Mouse (Mus musculus) heart, embryonic 16.5 days (tissue): ENCODE measurements around the gene Auts2. TPM values are rescaled to one million over a fixed set of nuclear protein-coding genes. Genes with fewer than 3 reads are reported as not detected.

Experiments
- ATAC-seq: fragments of 200-750 bp; cut with Nextera tagmentation; replicated peaks from 2 replicates; pipeline ENCODE4 v1.8.0; 2017; ENCODE audit warnings: moderate number of reproducible peaks; ENCODE audit not compliant: insufficient read depth, low FRiP score; ENCODE audit errors: extremely low read depth
- H3K27ac ChIP-seq: fragments of 300-500 bp; sonication (generic); 2 replicates; pipeline ENCODE4 v1.5.1; 2014; ENCODE audit warnings: mild to moderate bottlenecking, low read length, control low read depth, moderate library complexity
- H3K27me3 ChIP-seq: fragments of 300-500 bp; sonication (generic); 2 replicates; pipeline ENCODE4 v1.6.1; 2014; ENCODE audit warnings: low read length, mixed read lengths; ENCODE audit not compliant: control insufficient read depth, insufficient read depth
- H3K36me3 ChIP-seq: fragments of 300-500 bp; sonication (generic); 2 replicates; pipeline ENCODE4 v1.6.1; 2014; ENCODE audit not compliant: control insufficient read depth, insufficient read depth
- H3K4me1 ChIP-seq: fragments of 300-500 bp; sonication (generic); 2 replicates; pipeline ENCODE4 v1.6.1; 2014; ENCODE audit warnings: low read length, mixed read lengths; ENCODE audit not compliant: control insufficient read depth, insufficient read depth
- H3K4me2 ChIP-seq: fragments of 300-500 bp; sonication (generic); 2 replicates; pipeline ENCODE4 v1.6.1; 2014; ENCODE audit warnings: low read depth, mild to moderate bottlenecking, control low read depth, low read length
- H3K4me3 ChIP-seq: fragments of 300-500 bp; sonication (generic); 2 replicates; pipeline ENCODE4 v1.5.1; 2014; ENCODE audit warnings: mild to moderate bottlenecking, control low read depth, low read length
- H3K9ac ChIP-seq: fragments of 300-500 bp; sonication (generic); 2 replicates; pipeline ENCODE4 v1.6.1; 2014; ENCODE audit warnings: low read length, control low read depth
- H3K9me3 ChIP-seq: fragments of 300-500 bp; sonication (generic); replicated peaks from 2 replicates; pipeline ENCODE4 v1.6.1; 2016; ENCODE audit warnings: low read length; ENCODE audit not compliant: control insufficient read depth
- WGBS: fragments of 180-500 bp; shearing (Covaris S2); extraction: QIAGEN DNeasy Blood & Tissue Kit; methylation state at CpG from one replicate; pipeline ENCODE4 v1.1.7; 2014; 5-methylcytosine and 5-hydroxymethylcytosine counted together
- polyA plus RNA-seq: library from polyadenylated mRNA; unstranded; fragments of >200 nt; fragmentation: Nextera tagmentation; extraction: Ambion mirVana; gene quantifications from 2 replicates; pipeline ENCODE4 v1.2.1, GENCODE M21; 2015

Gene Auts2
- polyA plus RNA-seq, 1 experiment from 2014 or later, result 16.3 TPM

DNA sequence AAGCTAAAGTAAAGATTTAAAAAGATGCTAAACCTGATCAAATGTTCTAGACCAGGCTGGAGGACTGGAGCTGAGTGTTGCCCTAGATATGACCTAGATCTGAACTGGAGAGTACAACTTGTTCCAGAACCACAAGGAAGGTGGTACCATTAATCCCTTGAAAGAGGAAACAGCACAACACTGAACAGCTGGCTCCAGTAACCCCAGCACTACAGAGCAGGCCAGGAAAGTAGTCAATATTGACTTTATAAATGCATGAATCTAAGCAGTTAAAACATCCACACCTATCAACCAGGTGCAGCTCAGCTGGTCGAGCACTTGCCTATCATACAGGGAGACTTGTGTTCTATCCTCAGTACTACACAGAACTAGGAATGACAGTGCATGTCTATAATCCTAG is 281.4 kb downstream of the Auts2 start:
- H3K4me2 ChIP-seq, result no peak overlapping the region
- ATAC-seq, result no peak
- H3K9ac ChIP-seq, result no peak overlapping the region
- H3K9me3 ChIP-seq, result no peaks in the 10 kb centered on the region
- no peak overlapping the region for H3K4me3 ChIP-seq
- H3K4me1 ChIP-seq, result peaks cover 9% of the 10 kb centered on the region
- WGBS, result 74% methylated on average over 1 of the region's 1 CpGs
- no peaks in the 10 kb centered on the region for H3K27me3 ChIP-seq
- H3K27ac ChIP-seq, result no peak overlapping the region
- no peaks in the 10 kb centered on the region for H3K36me3 ChIP-seq

DNA sequence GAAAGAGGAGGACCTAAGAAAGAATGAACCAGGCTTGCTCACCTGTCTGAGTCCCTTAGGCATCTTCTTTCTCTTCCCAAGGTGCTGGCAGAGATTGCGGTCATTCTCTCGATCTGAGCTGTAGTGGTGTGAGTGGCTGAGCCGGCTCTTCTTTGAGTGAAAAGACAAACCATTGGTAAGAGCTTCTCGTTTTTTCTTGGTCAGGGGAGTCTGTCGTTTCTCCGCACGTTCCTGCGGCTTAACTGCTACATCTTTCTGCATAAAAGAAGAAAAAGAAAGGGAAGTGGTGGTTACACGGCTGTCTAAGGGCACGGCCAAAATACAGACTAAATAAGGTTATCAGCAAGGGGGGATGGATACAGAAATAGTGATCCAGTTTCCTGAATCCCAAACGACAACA is 284.3 kb downstream of the Auts2 start:
- Histone ChIP-seq H3K4me1 (no peaks in the 10 kb centered on the region; the same call in 1 of the 2 replicates), H3K27me3 (no peaks in the 10 kb centered on the region), H3K27ac (no peak overlapping the region), H3K4me2 (no peak overlapping the region), H3K9me3 (no peaks in the 10 kb centered on the region), H3K36me3 (no peaks in the 10 kb centered on the region), H3K4me3 (no peak overlapping the region), H3K9ac (no peak overlapping the region)
- 86% methylated on average over 11 of the region's 11 CpGs for WGBS
- no peak for ATAC-seq

DNA sequence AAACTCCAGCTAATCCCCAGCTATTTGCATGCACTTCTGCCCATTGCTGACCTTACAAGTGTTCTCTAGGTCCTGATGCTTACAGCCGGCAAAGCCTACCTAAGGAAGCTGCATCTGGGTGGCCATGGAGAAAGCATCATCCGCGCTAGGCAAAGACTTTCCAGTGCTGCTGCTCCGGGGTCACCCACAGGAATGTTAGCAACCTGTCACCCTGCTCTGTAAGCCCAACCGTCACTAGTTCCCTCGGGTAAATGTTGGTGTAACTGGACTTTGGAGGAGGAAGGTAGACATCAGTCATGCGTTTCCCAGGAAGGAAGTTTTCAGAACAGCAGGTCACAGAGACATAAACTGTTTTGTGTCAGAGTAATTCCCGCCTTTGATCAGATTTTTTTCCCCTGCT is 287.6 kb downstream of the Auts2 start:
- no peak overlapping the region for H3K4me3 ChIP-seq
- 73% methylated on average over 8 of the region's 8 CpGs for WGBS
- H3K4me2 ChIP-seq, result no peak overlapping the region
- ATAC-seq, result no peak
- no peaks in the 10 kb centered on the region for H3K27me3 ChIP-seq
- no peak overlapping the region for H3K9ac ChIP-seq
- H3K27ac ChIP-seq, result no peak overlapping the region
- no peaks in the 10 kb centered on the region for H3K4me1 ChIP-seq
- no peaks in the 10 kb centered on the region for H3K9me3 ChIP-seq
- H3K36me3 ChIP-seq, result no peaks in the 10 kb centered on the region

DNA sequence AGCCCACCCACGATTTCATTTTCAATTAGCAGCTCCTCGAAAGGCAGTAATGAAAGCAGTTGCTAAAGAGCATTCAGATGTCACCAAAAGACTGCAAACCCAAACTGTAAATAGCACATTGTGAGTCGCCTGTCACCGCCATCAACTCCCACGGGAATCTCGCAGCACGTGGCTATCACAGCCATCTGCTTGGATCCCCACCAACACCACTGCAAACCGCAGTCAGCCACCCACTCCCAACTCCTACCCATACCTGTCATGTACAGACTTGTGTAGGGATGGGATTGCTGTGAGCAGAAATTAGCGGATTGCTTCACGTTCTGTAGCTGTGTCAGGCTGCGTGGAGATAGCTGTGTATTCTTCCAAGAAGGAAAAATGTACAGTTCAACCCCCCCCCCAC is 293.6 kb downstream of the Auts2 start:
- no peak for ATAC-seq
- Histone ChIP-seq H3K36me3 (no peaks in the 10 kb centered on the region), H3K4me1 (peaks cover 10% of the 10 kb centered on the region), H3K4me3 (no peak overlapping the region), H3K9me3 (no peaks in the 10 kb centered on the region), H3K27ac (no peak overlapping the region), H3K4me2 (no peak overlapping the region), H3K9ac (no peak overlapping the region), H3K27me3 (no peaks in the 10 kb centered on the region)
- 58% methylated on average over 11 of the region's 11 CpGs for WGBS

DNA sequence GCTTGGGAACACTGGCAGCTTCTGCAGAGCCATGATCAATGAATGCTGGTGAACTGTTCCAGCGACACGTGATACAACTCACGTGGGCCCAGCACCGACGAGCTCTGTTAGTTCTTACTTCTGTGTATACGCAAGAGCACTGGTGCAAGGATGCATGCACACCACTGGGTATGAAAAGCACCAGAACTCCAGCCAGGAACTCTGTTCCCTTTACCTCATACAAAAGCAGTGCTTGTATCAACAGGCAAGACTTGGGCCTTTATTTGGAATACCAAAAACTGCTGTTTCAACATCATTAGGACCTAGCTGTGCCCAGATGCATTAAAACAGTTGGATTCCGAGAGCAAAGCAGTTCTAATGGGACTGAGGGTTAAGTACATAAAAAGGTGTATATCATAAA is 295.1 kb downstream of the Auts2 start:
- WGBS, result 76% methylated on average over 7 of the region's 7 CpGs
- ATAC-seq, result no peak

DNA sequence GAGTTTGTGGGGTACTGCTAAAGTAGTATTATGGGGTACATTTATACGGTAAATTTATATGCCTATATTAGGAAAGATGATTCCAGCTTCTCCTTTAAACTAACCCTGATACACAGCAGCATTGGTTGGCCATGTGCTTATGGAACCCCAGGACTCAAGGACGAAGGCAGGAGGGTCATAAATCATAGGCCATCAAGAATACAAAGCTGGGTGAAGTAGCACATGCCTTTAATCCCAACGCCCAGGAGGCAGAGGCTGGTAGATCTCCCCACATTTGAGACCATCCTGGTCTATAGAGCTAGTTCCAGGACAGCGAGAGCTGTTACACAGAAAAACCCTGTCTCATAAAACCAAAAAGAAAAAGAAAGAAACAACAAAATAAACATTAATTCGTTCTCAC is 307.7 kb downstream of the Auts2 start:
- H3K36me3 ChIP-seq, result no peaks in the 10 kb centered on the region
- H3K27me3 ChIP-seq, result no peaks in the 10 kb centered on the region
- WGBS, result 86% methylated on average over 5 of the region's 5 CpGs
- H3K4me2 ChIP-seq, result no peak overlapping the region
- peaks cover 5% of the 10 kb centered on the region; the same call in 1 of the 2 replicates for H3K4me1 ChIP-seq
- H3K9me3 ChIP-seq, result no peaks in the 10 kb centered on the region
- no peak overlapping the region for H3K27ac ChIP-seq
- no peak overlapping the region for H3K4me3 ChIP-seq
- no peak for ATAC-seq
- no peak overlapping the region for H3K9ac ChIP-seq

More for the DNA sequence above, 295.1 kb downstream of the Auts2 start:
- no peaks in the 10 kb centered on the region for H3K9me3 ChIP-seq
- peaks cover 10% of the 10 kb centered on the region for H3K4me1 ChIP-seq
- H3K4me2 ChIP-seq, result no peak overlapping the region
- H3K4me3 ChIP-seq, result no peak overlapping the region
- no peak overlapping the region for H3K9ac ChIP-seq
- H3K36me3 ChIP-seq, result no peaks in the 10 kb centered on the region
- no peak overlapping the region for H3K27ac ChIP-seq
- no peaks in the 10 kb centered on the region for H3K27me3 ChIP-seq

DNA sequence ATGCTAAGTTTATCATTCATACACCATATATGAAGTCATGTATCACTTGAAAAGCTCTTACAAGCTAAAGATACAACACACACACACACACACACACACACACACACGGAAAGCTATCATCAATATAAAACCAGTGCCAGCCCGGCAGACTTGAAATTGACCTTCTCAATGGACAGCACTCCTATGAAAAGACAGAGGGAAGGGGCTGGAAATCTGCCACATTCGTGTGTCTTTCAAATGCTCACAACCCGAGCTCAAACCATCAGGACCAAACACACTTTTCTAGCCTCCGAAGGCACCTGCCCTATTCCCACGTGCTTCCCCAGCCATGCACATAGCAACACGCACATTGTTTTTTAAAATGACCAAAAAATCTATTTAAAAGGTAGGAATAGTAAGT is 308.7 kb downstream of the Auts2 start:
- Histone ChIP-seq H3K9me3 (no peaks in the 10 kb centered on the region), H3K36me3 (no peaks in the 10 kb centered on the region), H3K9ac (no peak overlapping the region), H3K27ac (no peak overlapping the region), H3K4me3 (no peak overlapping the region), H3K4me1 (peaks cover 14% of the 10 kb centered on the region), H3K27me3 (no peaks in the 10 kb centered on the region), H3K4me2 (no peak overlapping the region)
- 75% methylated on average over 7 of the region's 7 CpGs for WGBS
- no peak for ATAC-seq

DNA sequence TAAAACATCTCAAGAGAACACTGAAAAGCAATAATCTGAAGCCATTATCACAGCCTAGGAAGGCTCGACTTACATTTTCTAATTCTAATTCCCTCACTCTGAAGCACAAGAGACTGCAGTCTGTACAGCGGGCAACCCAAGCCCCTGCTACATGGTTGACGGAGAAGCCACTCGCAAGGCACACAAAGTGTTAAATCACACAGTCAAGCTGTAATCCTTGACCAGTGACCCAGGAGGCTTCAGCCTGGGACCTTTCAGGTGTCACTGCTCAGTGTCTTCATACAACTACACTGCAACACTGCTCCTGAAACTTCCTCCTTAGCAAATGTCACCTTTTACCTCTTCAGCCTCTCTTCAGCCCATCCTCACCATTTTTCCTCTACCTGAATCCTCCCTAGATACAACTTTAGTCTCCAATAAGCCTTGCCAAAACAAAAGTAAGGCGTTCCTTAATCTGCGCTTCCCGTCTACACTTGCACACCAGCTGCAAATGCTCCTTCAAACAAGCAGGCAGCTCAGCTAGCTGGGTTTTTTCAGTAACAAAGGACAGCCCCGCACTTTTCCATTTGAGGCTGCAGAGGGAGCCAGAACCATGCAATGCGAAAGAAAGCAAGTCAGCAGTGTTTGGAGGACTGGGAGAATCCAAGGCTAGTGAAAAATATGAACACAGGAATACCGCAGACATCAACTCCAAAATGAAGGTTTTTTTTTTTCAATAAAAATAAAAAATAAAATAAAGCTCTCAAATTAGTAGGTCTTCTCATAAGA is 311.7 kb downstream of the Auts2 start:
- ATAC-seq, result peak; percentile 46; the same call in 1 of the 2 replicates
- Histone ChIP-seq H3K9me3 (no peaks in the 10 kb centered on the region), H3K27me3 (no peaks in the 10 kb centered on the region), H3K4me1 (peaks cover 19% of the 10 kb centered on the region), H3K4me2 (peak overlapping the region; percentile 18; the same call in 1 of the 2 replicates), H3K27ac (no peak overlapping the region), H3K36me3 (no peaks in the 10 kb centered on the region), H3K4me3 (no peak overlapping the region), H3K9ac (peak overlapping the region; percentile 20; the same call in 1 of the 2 replicates)
- 36% methylated on average over 10 of the region's 10 CpGs for WGBS

DNA sequence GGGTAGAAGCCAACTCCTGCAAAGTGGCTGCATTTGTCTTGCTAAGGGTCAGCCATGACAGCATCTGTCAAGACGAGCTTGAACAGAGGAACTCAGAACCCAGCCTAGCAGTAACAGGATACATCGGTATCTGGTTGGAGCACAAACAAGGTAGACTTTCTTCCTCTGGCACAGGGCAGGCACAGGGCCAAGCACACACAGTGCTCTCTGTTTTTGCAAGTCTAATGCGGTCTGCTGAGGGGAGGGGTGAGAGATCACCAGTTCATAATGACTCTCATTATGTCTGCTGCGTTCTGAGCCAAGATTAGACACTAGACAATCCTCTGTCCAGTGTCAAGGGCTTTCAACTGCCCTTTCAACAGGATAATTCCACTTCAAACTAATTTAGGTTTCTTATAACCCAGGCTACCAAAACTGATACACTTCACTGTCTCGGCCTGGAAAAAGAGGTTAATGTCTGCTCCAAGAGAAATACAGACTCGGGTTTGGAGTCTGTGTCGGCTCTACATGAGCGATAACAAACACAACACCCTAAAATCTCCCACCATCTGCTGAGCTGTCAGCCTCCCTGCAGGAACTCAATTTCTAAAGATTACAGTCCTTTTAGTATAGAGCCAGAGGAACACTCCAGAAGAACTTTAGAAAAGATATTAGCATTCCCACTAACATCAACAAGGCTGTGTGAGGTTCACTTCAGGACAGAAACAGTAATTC is 313.3 kb downstream of the Auts2 start:
- Histone ChIP-seq H3K9ac (no peak overlapping the region; the same call in 1 of the 2 replicates), H3K4me3 (peak overlapping the region; percentile 19; the same call in 1 of the 2 replicates), H3K4me1 (peaks cover 19% of the 10 kb centered on the region), H3K27ac (peak overlapping the region; percentile 65), H3K27me3 (no peaks in the 10 kb centered on the region), H3K9me3 (peaks cover 8% of the 10 kb centered on the region; the same call in 1 of the 2 replicates), H3K36me3 (0 out of 2 replicates have a peak, but pooled peaks cover 3% of the 10 kb centered on the region), H3K4me2 (peak overlapping the region; percentile 54)
- ATAC-seq, result peak; percentile 94
- 9% methylated on average over 8 of the region's 8 CpGs for WGBS
